Mouse (Mus musculus) lung, embryonic 15.5 days (tissue): ENCODE measurements around the gene Slc26a8. TPM values are rescaled to one million over a fixed set of nuclear protein-coding genes. Genes with fewer than 3 reads are reported as not detected.

Source experiments
- polyA plus RNA-seq: library from polyadenylated mRNA; unstranded; fragments of >200 nt; fragmentation: Nextera tagmentation; extraction: Ambion mirVana; gene quantifications from 2 replicates; pipeline ENCODE4 v1.2.1, GENCODE M21; 2015

The Slc26a8 gene
- polyA plus RNA-seq, 1 experiment from 2014 or later, result 0.47 TPM

Other genes with a start within 250 kb of the Slc26a8 start
- gene Fkbp5, start 172.7 kb downstream of the Slc26a8 start, polyA plus RNA-seq, result 30.7 and 35.1 TPM in 2 replicates
- not detected in 2 replicates for gene Armc12, start 159.4 kb downstream of the Slc26a8 start, polyA plus RNA-seq
- gene Clpsl2, start 140.8 kb downstream of the Slc26a8 start, polyA plus RNA-seq, result not detected in 2 replicates
- gene Clps, start 129.5 kb downstream of the Slc26a8 start, polyA plus RNA-seq, result 0.34 and 9.2 TPM in 2 replicates
- 0.48 and 0.57 TPM in 2 replicates for gene Lhfpl5, start 114.6 kb downstream of the Slc26a8 start, polyA plus RNA-seq
- 75.1 and 79.3 TPM in 2 replicates for gene Srpk1, start 67.5 kb downstream of the Slc26a8 start, polyA plus RNA-seq
- gene Mapk14, start 1.1 kb upstream of the Slc26a8 start, polyA plus RNA-seq, result 53.3 and 55.6 TPM in 2 replicates
- gene AC170998.1, start 35.9 kb upstream of the Slc26a8 start, polyA plus RNA-seq, result 2.5 and 3.0 TPM in 2 replicates
- 75.2 and 76.2 TPM in 2 replicates for gene Mapk13, start 79.1 kb upstream of the Slc26a8 start, polyA plus RNA-seq
- 10.3 and 12.9 TPM in 2 replicates for gene Brpf3, start 110.9 kb upstream of the Slc26a8 start, polyA plus RNA-seq
- gene Pnpla1, start 168.2 kb upstream of the Slc26a8 start, polyA plus RNA-seq, result not detected in 2 replicates
- 0.05 and 0.12 TPM in 2 replicates for gene 4930539E08Rik, start 225.1 kb upstream of the Slc26a8 start, polyA plus RNA-seq